8 mouse cellular contexts compared by ENCODE assay signal in genomic region chr4:117483931-117484255, GRCm38 (mm10). TPM values are rescaled to one million over a fixed set of nuclear protein-coding genes. Genes with fewer than 3 reads are reported as not detected.
A peak's percentile ranks its signal among the peaks of the same experiment; 100 is the strongest.
DNase-seq lines count a peak whose midpoint lies in the region; ATAC-seq and TF ChIP-seq lines count a peak whose summit lies in the region.

No protein-coding gene starts in this region.

- no peaks in the 10 kb centered on the region for H3K4me1 ChIP-seq in embryonic fibroblast, embryonic 13.5 days (ENCODE audit: control insufficient read depth, insufficient read depth, low read length)
- peaks cover 10% of the 10 kb centered on the region; the same call in 1 of the 2 replicates for H3K4me1 ChIP-seq in hindbrain, embryonic 11.5 days (replicated peaks; ENCODE audit: control insufficient read depth, insufficient read depth, low read length)
- 0 out of 2 replicates have a peak, but pooled peaks cover 8% of the 10 kb centered on the region for H3K4me1 ChIP-seq in limb, embryonic 14.5 days (ENCODE audit: control insufficient read depth, insufficient read depth, low read length)
- H3K4me1 ChIP-seq in neural tube, embryonic 12.5 days, result peaks cover 58% of the 10 kb centered on the region

- H3K27ac ChIP-seq in embryonic fibroblast, embryonic 13.5 days (ENCODE audit: insufficient read depth, low read length), result no peak overlapping the region
- peak overlapping the region; percentile 69 for H3K27ac ChIP-seq in hindbrain, embryonic 11.5 days (ENCODE audit: low read depth, low read length)
- H3K27ac ChIP-seq in limb, embryonic 14.5 days (replicated peaks; ENCODE audit: low read depth, low read length), result no peak overlapping the region
- H3K27ac ChIP-seq in neural tube, embryonic 12.5 days, result no peak overlapping the region

- no peaks in the 10 kb centered on the region for H3K9me3 ChIP-seq in hindbrain, embryonic 11.5 days (ENCODE audit: control insufficient read depth, low read length)
- H3K9me3 ChIP-seq in limb, embryonic 14.5 days (ENCODE audit: control insufficient read depth, low read length), result no peaks in the 10 kb centered on the region
- H3K9me3 ChIP-seq in neural tube, embryonic 12.5 days, result no peaks in the 10 kb centered on the region

- TF ChIP-seq CTCF in embryonic fibroblast, embryonic 13.5 days (IDR thresholded peaks at IDR 0.05; ENCODE audit: borderline replicate concordance, insufficient read depth, low read length), result no peak

- no peaks in the 10 kb centered on the region for H3K36me3 ChIP-seq in hindbrain, embryonic 11.5 days (ENCODE audit: control insufficient read depth, insufficient read depth, low read length)
- H3K36me3 ChIP-seq in limb, embryonic 14.5 days (ENCODE audit: control insufficient read depth, insufficient read depth, low read length), result no peaks in the 10 kb centered on the region
- no peaks in the 10 kb centered on the region for H3K36me3 ChIP-seq in neural tube, embryonic 12.5 days

- peak; percentile 11 for DNase-seq in urinary bladder, postnatal 25 days (ENCODE audit: low spot score)
- no peak for DNase-seq in urinary bladder, postnatal 4 days (ENCODE audit: low spot score in 2 of 2)
- DNase-seq in hindbrain, embryonic 11.5 days (ENCODE audit: low spot score), result peak; percentile 58
- peak; percentile 61 for DNase-seq in limb, embryonic 14.5 days (ENCODE audit: low spot score)
- no peak for DNase-seq in layer of hippocampus, adult 9-11 months
- no peak for DNase-seq in T-cell, adult 2 months (ENCODE audit: low spot score)

- no peak for ATAC-seq in hindbrain, embryonic 11.5 days (ENCODE audit: low FRiP score)
- ATAC-seq in limb, embryonic 14.5 days (ENCODE audit: low FRiP score, low read depth), result no peak
- no peak for ATAC-seq in neural tube, embryonic 12.5 days (ENCODE audit: low FRiP score, low read depth)

- peak overlapping the region; percentile 84 for H3K4me2 ChIP-seq in hindbrain, embryonic 11.5 days (replicated peaks; ENCODE audit: low read depth, low read length)
- peak overlapping the region; percentile 99 for H3K4me2 ChIP-seq in limb, embryonic 14.5 days (replicated peaks; ENCODE audit: low read depth, low read length, severe bottlenecking)
- peak overlapping the region; percentile 84 for H3K4me2 ChIP-seq in neural tube, embryonic 12.5 days (replicated peaks)

- no peak for TF ChIP-seq POLR2A in embryonic fibroblast, embryonic 13.5 days (IDR thresholded peaks at IDR 0.05; ENCODE audit: low read depth, low read length)
- no peak for TF ChIP-seq POLR2A in limb, embryonic 14.5 days (IDR thresholded peaks at IDR 0.05; ENCODE audit: borderline replicate concordance, extremely low read depth, insufficient read depth, insufficient read length)

- peak overlapping the region; percentile 65 for H3K4me3 ChIP-seq in embryonic fibroblast, embryonic 13.5 days (ENCODE audit: insufficient read depth, low read length)
- peak overlapping the region; percentile 32 for H3K4me3 ChIP-seq in hindbrain, embryonic 11.5 days (ENCODE audit: low read depth, low read length)
- H3K4me3 ChIP-seq in limb, embryonic 14.5 days (replicated peaks; ENCODE audit: low read length), result peak overlapping the region; percentile 38
- peak overlapping the region; percentile 37 for H3K4me3 ChIP-seq in neural tube, embryonic 12.5 days

- H3K9ac ChIP-seq in hindbrain, embryonic 11.5 days (ENCODE audit: low read depth, low read length), result peak overlapping the region; percentile 46; the same call in 1 of the 2 replicates
- peak overlapping the region; percentile 41 for H3K9ac ChIP-seq in limb, embryonic 14.5 days (ENCODE audit: low read depth, low read length, severe bottlenecking)
- H3K9ac ChIP-seq in neural tube, embryonic 12.5 days, result peak overlapping the region; percentile 51

- H3K27me3 ChIP-seq in hindbrain, embryonic 11.5 days (ENCODE audit: control insufficient read depth, insufficient read depth, low read length), result peaks cover 51% of the 10 kb centered on the region
- 0 out of 2 replicates have a peak, but pooled peaks cover 12% of the 10 kb centered on the region for H3K27me3 ChIP-seq in limb, embryonic 14.5 days (ENCODE audit: control insufficient read depth, insufficient read depth, low read length)
- peaks cover 65% of the 10 kb centered on the region for H3K27me3 ChIP-seq in neural tube, embryonic 12.5 days (replicated peaks)

- 2% methylated on average over 15 of the region's 15 CpGs for WGBS in hindbrain, embryonic 11.5 days
- 3% methylated on average over 15 of the region's 15 CpGs for WGBS in limb, embryonic 14.5 days
- WGBS in neural tube, embryonic 12.5 days, result 1% methylated on average over 15 of the region's 15 CpGs

RNA-seq across cellular contexts. Expression of gene Rnf220, which starts 13.0 kb away (rescaled TPM):
- 43.0 and 47.7 TPM in 2 replicates for polyA plus RNA-seq in embryonic fibroblast, embryonic 13.5 days (2011; ENCODE audit: insufficient read length, low read depth, missing spikeins)
- 54.1 and 55.5 TPM in 2 replicates for polyA plus RNA-seq in hindbrain, embryonic 11.5 days (2014; fragmentation: Nextera tagmentation; extraction: Ambion mirVana)
- polyA plus RNA-seq in limb, embryonic 14.5 days (2012; rRNA removed), result 126 and 139 TPM in 2 replicates
- 72.8 and 76.9 TPM in 2 replicates for polyA plus RNA-seq in limb, embryonic 14.5 days (2014; fragmentation: Nextera tagmentation; extraction: Ambion mirVana)
- polyA plus RNA-seq in neural tube, embryonic 12.5 days (2016; fragmentation: Nextera tagmentation; extraction: Ambion mirVana), result 107 and 111 TPM in 2 replicates

Comparison
In these comparisons a context has a peak if more than half of its experiments do, and no peak if none do; other contexts are left out.
1. DNase-seq: peak in urinary bladder, postnatal 25 days (single experiment), hindbrain, embryonic 11.5 days (single experiment) and limb, embryonic 14.5 days (single experiment); none in urinary bladder, postnatal 4 days (0 of 2), layer of hippocampus, adult 9-11 months (single experiment) and T-cell, adult 2 months (single experiment).
2. Peak in every context shown above with its lines, with median percentiles within 50 percentile points of each other: H3K4me3 ChIP-seq, H3K4me2 ChIP-seq and H3K9ac ChIP-seq.